Mouse (Mus musculus) forebrain, embryonic 13.5 days (tissue): Measurements from ENCODE around the gene Nos1ap. TPM values are rescaled to one million over a fixed set of nuclear protein-coding genes. Genes with fewer than 3 reads are reported as not detected.
A peak's percentile ranks its signal among the peaks of the same experiment; 100 is the strongest.

Experiments
- ATAC-seq: fragments of 200-750 bp; cut with Nextera tagmentation; 2 replicates; pipeline ENCODE4 v1.8.0; 2017
- H3K27ac ChIP-seq: fragments of 300-500 bp; sonication (generic); 2 replicates; pipeline ENCODE4 v1.5.1; 2015; ENCODE audit warnings: inconsistent platforms, mild to moderate bottlenecking, moderate library complexity
- H3K27me3 ChIP-seq: fragments of 300-500 bp; sonication (generic); 2 replicates; pipeline ENCODE4 v1.6.1; 2015; ENCODE audit warnings: mild to moderate bottlenecking, inconsistent platforms
- H3K36me3 ChIP-seq: fragments of 300-500 bp; sonication (generic); 2 replicates; pipeline ENCODE4 v1.6.1; 2015; ENCODE audit warnings: mild to moderate bottlenecking, inconsistent platforms; ENCODE audit not compliant: poor library complexity, severe bottlenecking
- H3K4me1 ChIP-seq: fragments of 300-500 bp; sonication (generic); 2 replicates; pipeline ENCODE4 v1.6.1; 2015; ENCODE audit warnings: inconsistent platforms
- H3K4me2 ChIP-seq: fragments of 300-500 bp; sonication (generic); 2 replicates; pipeline ENCODE4 v1.6.1; 2015; ENCODE audit warnings: inconsistent platforms, mild to moderate bottlenecking, moderate library complexity
- H3K4me3 ChIP-seq: fragments of 300-500 bp; sonication (generic); 2 replicates; pipeline ENCODE4 v1.5.1; 2015; ENCODE audit warnings: mild to moderate bottlenecking, inconsistent platforms
- H3K9ac ChIP-seq: fragments of 300-500 bp; sonication (generic); 2 replicates; pipeline ENCODE4 v1.6.1; 2015; ENCODE audit warnings: mild to moderate bottlenecking, inconsistent platforms
- H3K9me3 ChIP-seq: fragments of 300-500 bp; sonication (generic); replicated peaks from 2 replicates; pipeline ENCODE4 v1.6.1; 2016; ENCODE audit warnings: inconsistent platforms
- WGBS: fragments of 180-500 bp; shearing (Covaris S2); methylation state at CpG from one replicate; pipeline ENCODE4 v1.1.7; 2015; 5-methylcytosine and 5-hydroxymethylcytosine counted together
- polyA plus RNA-seq: library from polyadenylated mRNA; unstranded; fragments of >200 nt; fragmentation: Nextera tagmentation; extraction: Ambion mirVana; gene quantifications from 2 replicates; pipeline ENCODE4 v1.2.1, GENCODE M21; 2015

Nos1ap gene
- polyA plus RNA-seq, 1 experiment from 2014 or later = 21.0 TPM

DNA sequence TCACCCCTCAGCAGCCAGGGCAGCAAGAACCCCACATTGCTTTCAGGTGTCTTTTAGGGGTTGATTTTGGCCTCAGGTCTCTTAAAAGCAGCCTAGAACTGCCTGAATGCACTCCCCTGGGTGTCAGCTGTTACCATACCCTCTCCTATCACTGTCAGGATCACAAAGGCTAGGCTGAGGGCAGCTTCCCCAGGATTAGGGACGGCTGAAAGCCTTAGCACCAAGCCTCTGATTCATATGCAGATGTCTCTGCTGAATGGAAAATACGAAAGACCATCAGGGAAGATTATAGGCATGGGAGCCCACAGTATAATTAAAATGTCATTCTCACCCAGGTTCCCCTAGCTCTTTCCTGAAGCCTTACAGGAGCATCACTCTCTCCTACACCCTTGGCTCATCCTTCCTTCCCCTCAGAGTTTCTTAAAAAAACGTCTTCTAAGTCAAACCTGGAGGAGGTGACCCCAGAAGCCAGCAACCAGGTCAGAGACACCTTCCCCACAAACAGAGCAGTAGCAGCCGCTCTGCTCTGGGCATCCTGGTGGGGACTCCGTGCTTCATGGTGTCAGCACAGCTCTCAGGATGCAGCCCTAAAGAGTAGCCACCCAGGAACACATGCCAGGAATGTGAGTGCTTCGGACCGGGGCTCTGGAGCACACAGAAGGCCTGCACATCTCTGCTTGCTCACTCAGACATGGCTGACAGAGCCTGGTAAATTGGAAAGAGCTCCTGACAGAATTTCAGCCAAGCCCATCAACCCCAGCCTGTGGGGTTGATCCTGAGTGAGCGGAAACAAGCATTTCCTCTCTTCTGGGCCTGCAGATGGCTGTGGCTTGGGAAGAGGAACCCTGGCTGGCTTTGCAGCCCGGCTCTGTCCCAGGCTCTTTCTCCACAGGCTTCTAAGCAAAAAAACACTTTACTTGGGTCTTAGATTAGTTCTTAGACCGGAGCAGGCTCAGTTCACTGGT, 111.7 kb downstream of the Nos1ap start:
- peaks cover 44% of the 10 kb centered on the region for H3K4me1 ChIP-seq
- peak; percentile 80 for ATAC-seq
- no peaks in the 10 kb centered on the region for H3K36me3 ChIP-seq
- no peaks in the 10 kb centered on the region for H3K9me3 ChIP-seq
- H3K4me3 ChIP-seq = no peak overlapping the region
- H3K4me2 ChIP-seq = peak overlapping the region; percentile 32
- peak overlapping the region; percentile 83 for H3K27ac ChIP-seq
- no peaks in the 10 kb centered on the region for H3K27me3 ChIP-seq
- 20% methylated on average over 10 of the region's 10 CpGs for WGBS
- peak overlapping the region; percentile 40 for H3K9ac ChIP-seq

DNA sequence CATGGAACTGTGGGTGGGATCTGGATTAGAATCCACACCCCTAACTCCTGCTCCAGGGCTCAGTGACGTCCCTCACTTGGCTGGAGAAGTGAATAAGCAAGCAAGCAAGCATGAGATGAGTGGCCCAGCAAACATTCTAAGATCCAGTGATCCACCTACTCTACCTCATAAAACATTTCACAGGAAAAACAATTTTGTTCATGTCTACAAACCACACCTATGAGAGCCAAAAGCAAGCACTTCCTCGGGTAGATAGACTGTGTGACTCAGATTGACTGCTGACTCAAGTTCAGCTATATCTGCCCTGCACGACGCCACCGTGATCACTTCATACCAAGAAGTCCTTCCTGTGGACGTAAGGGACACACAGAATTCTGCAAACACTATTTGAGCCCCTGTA, 116.2 kb downstream of the Nos1ap start:
- Histone ChIP-seq H3K9me3 (no peaks in the 10 kb centered on the region), H3K4me2 (no peak overlapping the region), H3K4me3 (no peak overlapping the region), H3K9ac (no peak overlapping the region), H3K36me3 (no peaks in the 10 kb centered on the region), H3K27me3 (no peaks in the 10 kb centered on the region), H3K27ac (no peak overlapping the region), H3K4me1 (peaks cover 16% of the 10 kb centered on the region)
- ATAC-seq = no peak
- WGBS = 90% methylated on average over 6 of the region's 6 CpGs

GRCm38 (mm10) chr1:170472861-170473260, 116.8 kb downstream of the Nos1ap start:
- Histone ChIP-seq H3K9ac (no peak overlapping the region), H3K4me2 (no peak overlapping the region), H3K4me1 (peaks cover 10% of the 10 kb centered on the region), H3K27ac (no peak overlapping the region), H3K36me3 (no peaks in the 10 kb centered on the region), H3K9me3 (no peaks in the 10 kb centered on the region), H3K4me3 (no peak overlapping the region), H3K27me3 (no peaks in the 10 kb centered on the region)
- no peak for ATAC-seq

DNA sequence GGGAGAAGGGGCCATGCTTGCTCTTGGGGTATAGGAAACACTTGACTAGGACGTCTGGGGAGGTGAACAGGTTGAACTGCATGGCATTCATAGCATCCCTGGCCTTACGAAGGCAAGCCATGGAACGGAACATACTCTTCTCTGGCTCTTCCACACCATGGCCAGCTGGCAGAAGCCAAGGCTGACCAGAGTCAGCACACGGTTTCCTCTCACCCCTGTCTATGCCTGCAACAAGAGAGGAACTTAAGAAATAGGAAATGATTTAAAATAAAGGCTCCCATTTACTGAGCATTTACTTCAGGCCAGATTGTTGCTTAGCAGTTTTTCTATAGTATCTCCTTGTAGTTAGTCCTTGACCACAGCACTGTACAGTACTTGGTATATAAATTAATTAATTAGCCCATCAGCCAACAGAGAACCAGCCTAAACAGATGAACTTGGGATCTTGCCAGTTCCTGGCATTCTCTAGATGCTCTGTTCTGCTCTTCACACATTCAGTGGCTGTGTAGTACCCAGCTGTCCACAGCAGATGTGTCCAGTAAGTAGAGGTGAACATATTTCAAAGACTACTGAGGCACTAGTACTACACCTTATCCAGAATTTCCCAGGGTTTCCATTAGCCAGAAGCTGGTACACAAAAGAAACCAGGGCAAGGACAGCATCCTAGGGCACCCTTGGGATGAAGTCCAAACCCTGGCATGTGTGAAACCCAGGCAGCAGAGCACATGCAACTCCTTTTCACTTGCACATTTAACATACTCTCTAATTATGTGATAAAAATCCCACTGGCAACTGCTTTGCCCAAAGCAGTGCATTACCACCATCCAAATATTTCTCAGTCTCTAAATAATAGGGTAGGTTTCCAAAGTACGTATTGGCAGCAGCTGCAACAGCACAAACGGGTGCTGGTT, 123.3 kb downstream of the Nos1ap start:
- ATAC-seq = peak; percentile 86
- peaks cover 26% of the 10 kb centered on the region for H3K4me1 ChIP-seq
- H3K4me3 ChIP-seq = no peak overlapping the region
- 56% methylated on average over 6 of the region's 6 CpGs for WGBS
- H3K9me3 ChIP-seq = no peaks in the 10 kb centered on the region
- peak overlapping the region; percentile 68 for H3K27ac ChIP-seq
- no peaks in the 10 kb centered on the region for H3K27me3 ChIP-seq
- H3K9ac ChIP-seq = no peak overlapping the region
- no peak overlapping the region for H3K4me2 ChIP-seq
- no peaks in the 10 kb centered on the region for H3K36me3 ChIP-seq

GRCm38 (mm10) chr1:170462140-170462539, 127.5 kb downstream of the Nos1ap start:
- no peaks in the 10 kb centered on the region for H3K9me3 ChIP-seq
- 65% methylated on average over 1 of the region's 1 CpGs for WGBS
- H3K4me3 ChIP-seq = no peak overlapping the region
- no peak overlapping the region for H3K4me2 ChIP-seq
- peaks cover 45% of the 10 kb centered on the region for H3K4me1 ChIP-seq
- H3K9ac ChIP-seq = no peak overlapping the region
- H3K27ac ChIP-seq = no peak overlapping the region
- no peaks in the 10 kb centered on the region for H3K27me3 ChIP-seq
- no peak for ATAC-seq
- H3K36me3 ChIP-seq = no peaks in the 10 kb centered on the region

GRCm38 (mm10) chr1:170459896-170460602, 129.6 kb downstream of the Nos1ap start:
- Histone ChIP-seq H3K27ac (peak overlapping the region; percentile 27; the same call in 1 of the 2 replicates), H3K27me3 (no peaks in the 10 kb centered on the region), H3K4me1 (peaks cover 27% of the 10 kb centered on the region), H3K36me3 (no peaks in the 10 kb centered on the region), H3K4me3 (no peak overlapping the region), H3K9ac (no peak overlapping the region), H3K4me2 (no peak overlapping the region), H3K9me3 (no peaks in the 10 kb centered on the region)
- WGBS = 27% methylated on average over 5 of the region's 5 CpGs
- ATAC-seq = peak; percentile 69

- H3K9ac ChIP-seq = no peak overlapping the region
- H3K9me3 ChIP-seq = peaks cover 8% of the 10 kb centered on the region; the same call in 1 of the 2 replicates
- no peak for ATAC-seq
- no peaks in the 10 kb centered on the region for H3K27me3 ChIP-seq
- peaks cover 29% of the 10 kb centered on the region for H3K4me1 ChIP-seq
- H3K4me2 ChIP-seq = no peak overlapping the region
- H3K4me3 ChIP-seq = no peak overlapping the region
- WGBS = 88% methylated on average over 4 of the region's 4 CpGs
- H3K36me3 ChIP-seq = no peaks in the 10 kb centered on the region
- no peak overlapping the region for H3K27ac ChIP-seq
These were observed 132.0 kb downstream of the Nos1ap start for GRCm38 (mm10) chr1:170457673-170458072.

GRCm38 (mm10) chr1:170455910-170456700, 133.6 kb downstream of the Nos1ap start:
- WGBS = 86% methylated on average over 14 of the region's 14 CpGs
- no peak for ATAC-seq
- H3K4me1 ChIP-seq = peaks cover 29% of the 10 kb centered on the region

GRCm38 (mm10) chr1:170455387-170455786, 134.3 kb downstream of the Nos1ap start:
- Histone ChIP-seq H3K27me3 (no peaks in the 10 kb centered on the region), H3K4me2 (no peak overlapping the region), H3K4me3 (no peak overlapping the region), H3K36me3 (no peaks in the 10 kb centered on the region), H3K4me1 (peaks cover 24% of the 10 kb centered on the region), H3K9me3 (peaks cover 8% of the 10 kb centered on the region; the same call in 1 of the 2 replicates), H3K9ac (no peak overlapping the region), H3K27ac (no peak overlapping the region)
- WGBS = 97% methylated on average over 3 of the region's 3 CpGs
- no peak for ATAC-seq

More at GRCm38 (mm10) chr1:170455910-170456700, 133.6 kb downstream of the Nos1ap start:
- Histone ChIP-seq H3K4me3 (no peak overlapping the region), H3K36me3 (no peaks in the 10 kb centered on the region), H3K9me3 (peaks cover 8% of the 10 kb centered on the region; the same call in 1 of the 2 replicates), H3K9ac (no peak overlapping the region), H3K4me2 (no peak overlapping the region), H3K27ac (no peak overlapping the region), H3K27me3 (no peaks in the 10 kb centered on the region)

DNA sequence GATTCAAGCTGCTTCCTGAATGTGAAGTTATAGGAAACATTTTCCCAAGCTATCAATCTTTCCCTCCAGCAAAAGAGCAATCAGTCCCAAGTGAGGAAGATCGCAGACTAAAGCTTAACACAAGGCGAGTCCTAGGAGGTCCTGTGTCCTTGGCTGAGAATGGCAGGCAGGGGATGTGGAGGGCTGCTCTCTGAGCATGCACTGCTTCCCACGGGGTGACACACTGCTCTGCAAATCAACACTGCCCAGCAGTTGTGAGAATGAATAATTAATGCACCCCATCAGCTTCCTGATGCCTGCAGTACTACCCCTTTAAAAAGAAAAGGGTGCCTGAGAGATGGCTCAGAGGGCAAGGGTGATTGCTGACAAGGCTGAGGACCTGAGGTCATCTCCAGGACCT, 136.2 kb downstream of the Nos1ap start:
- Histone ChIP-seq H3K9ac (no peak overlapping the region), H3K36me3 (no peaks in the 10 kb centered on the region), H3K27me3 (no peaks in the 10 kb centered on the region), H3K9me3 (peaks cover 8% of the 10 kb centered on the region; the same call in 1 of the 2 replicates), H3K4me2 (no peak overlapping the region), H3K4me1 (peaks cover 13% of the 10 kb centered on the region), H3K27ac (no peak overlapping the region), H3K4me3 (no peak overlapping the region)
- no peak for ATAC-seq
- 59% methylated on average over 3 of the region's 3 CpGs for WGBS

DNA sequence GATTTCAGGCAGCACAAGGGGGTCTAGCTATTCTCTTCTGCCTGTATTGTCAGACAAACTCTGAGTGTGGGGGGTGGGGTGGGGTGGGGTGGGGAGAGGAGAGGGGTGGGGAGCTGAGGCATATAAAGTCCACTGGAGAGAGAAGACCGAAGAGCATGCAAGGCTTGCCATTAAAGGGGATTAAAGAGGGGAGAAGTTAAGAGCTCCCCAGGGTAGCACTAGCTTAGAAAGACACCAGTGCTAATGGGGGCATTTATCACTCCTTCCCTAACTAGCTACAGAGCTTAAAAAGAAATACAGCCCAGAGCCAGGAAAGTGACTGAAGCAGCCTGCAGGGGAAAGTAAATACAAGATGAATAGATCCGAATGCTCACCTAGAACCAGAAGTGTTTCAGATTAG, 141.4 kb downstream of the Nos1ap start:
- Histone ChIP-seq H3K27me3 (no peaks in the 10 kb centered on the region), H3K27ac (no peak overlapping the region), H3K36me3 (no peaks in the 10 kb centered on the region), H3K9me3 (no peaks in the 10 kb centered on the region), H3K4me3 (no peak overlapping the region), H3K9ac (no peak overlapping the region), H3K4me2 (no peak overlapping the region), H3K4me1 (peaks cover 27% of the 10 kb centered on the region)
- ATAC-seq = no peak
- WGBS = 13% methylated on average over 2 of the region's 2 CpGs
